Mouse (Mus musculus): ENCODE data around the gene Syce1. TPM values are rescaled to one million over a fixed set of nuclear protein-coding genes. Genes with fewer than 3 reads are reported as not detected.

Gene Syce1
- polyA plus RNA-seq, 1 experiment from 2014 or later, result 0.40 TPM

DNA sequence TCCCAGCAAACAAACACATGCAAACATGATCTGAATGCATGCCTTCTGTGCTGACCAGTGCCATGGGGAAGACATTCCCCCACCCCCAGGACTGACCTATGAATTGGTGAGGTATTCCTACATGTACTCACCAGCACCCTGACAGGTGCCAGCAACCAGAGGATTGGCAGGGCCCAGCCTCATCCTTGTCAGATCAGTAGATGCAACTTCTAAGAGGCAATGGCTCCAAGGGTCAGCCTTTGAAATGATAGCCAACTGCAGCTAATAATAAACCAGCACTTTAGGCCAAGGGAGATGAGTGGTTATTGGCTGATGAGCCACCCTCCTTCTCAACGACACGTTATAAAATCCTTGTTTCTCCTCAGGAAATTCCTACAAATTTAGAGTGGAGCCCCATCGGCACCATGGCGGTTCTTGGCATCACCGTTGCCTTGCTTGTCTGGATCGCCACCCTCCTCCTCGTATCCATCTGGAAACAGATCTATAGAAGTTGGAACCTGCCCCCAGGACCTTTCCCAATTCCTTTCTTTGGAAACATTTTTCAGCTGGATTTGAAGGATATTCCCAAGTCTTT is 24.1 kb downstream of the Syce1 start, which contains the start of gene Cyp2e1:
Cyp2e1 (plus strand) TSS at position 293 of the 574 bp plus-strand sequence.
- Histone ChIP-seq H3K27ac (replicated peaks) (no peak within 1 kb of the TSS), H3K4me1 (replicated peaks) (no peaks in the 10 kb centered on the region), H3K4me2 (no peak within 1 kb of the TSS), H3K9ac (no peak within 1 kb of the TSS), H3K4me3 (no peak within 1 kb of the TSS), H3K27me3 (no peaks in the 10 kb centered on the region), H3K36me3 (no peaks in the 10 kb centered on the region), H3K9me3 (no peaks in the 10 kb centered on the region)
- 89% methylated on average over 7 of the region's 7 CpGs for WGBS
- ATAC-seq (ENCODE audit: low FRiP score, low read depth), result no peak

DNA sequence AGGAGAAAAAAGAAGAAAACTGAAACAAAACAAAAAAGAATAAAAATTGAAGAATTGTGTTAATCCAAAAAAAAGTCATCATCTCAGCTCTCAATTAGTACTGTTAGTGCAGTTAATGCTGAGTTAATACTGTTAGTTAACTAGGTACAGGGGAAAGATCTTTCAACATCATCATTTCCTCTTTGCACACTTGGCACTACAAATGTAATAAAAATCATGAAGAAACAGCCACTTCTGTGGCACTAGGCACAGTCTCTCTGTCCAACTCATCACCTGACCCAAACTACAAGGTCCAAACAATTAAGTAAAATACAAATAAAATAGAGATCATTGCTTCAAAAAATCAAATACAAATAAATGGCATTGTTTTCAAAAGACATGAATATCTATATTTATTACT is 27.0 kb downstream of the Syce1 start:
- Histone ChIP-seq H3K9ac (no peak overlapping the region), H3K4me3 (no peak overlapping the region), H3K4me2 (no peak overlapping the region), H3K4me1 (replicated peaks) (no peaks in the 10 kb centered on the region), H3K27ac (replicated peaks) (no peak overlapping the region), H3K9me3 (no peaks in the 10 kb centered on the region), H3K27me3 (no peaks in the 10 kb centered on the region), H3K36me3 (no peaks in the 10 kb centered on the region)
- ATAC-seq (ENCODE audit: low FRiP score, low read depth), result no peak

GRCm38 (mm10) chr7:140756151-140756854 is 31.3 kb downstream of the Syce1 start:
- ATAC-seq (ENCODE audit: low FRiP score, low read depth), result no peak
- H3K4me1 ChIP-seq (replicated peaks), result no peaks in the 10 kb centered on the region
- H3K27me3 ChIP-seq, result no peaks in the 10 kb centered on the region
- no peaks in the 10 kb centered on the region; the same call in 1 of the 2 replicates for H3K9me3 ChIP-seq
- H3K4me3 ChIP-seq, result no peak overlapping the region
- H3K4me2 ChIP-seq, result no peak overlapping the region
- no peak overlapping the region for H3K27ac ChIP-seq (replicated peaks)
- 83% methylated on average over 4 of the region's 4 CpGs for WGBS
- H3K9ac ChIP-seq, result no peak overlapping the region
- no peaks in the 10 kb centered on the region for H3K36me3 ChIP-seq

DNA sequence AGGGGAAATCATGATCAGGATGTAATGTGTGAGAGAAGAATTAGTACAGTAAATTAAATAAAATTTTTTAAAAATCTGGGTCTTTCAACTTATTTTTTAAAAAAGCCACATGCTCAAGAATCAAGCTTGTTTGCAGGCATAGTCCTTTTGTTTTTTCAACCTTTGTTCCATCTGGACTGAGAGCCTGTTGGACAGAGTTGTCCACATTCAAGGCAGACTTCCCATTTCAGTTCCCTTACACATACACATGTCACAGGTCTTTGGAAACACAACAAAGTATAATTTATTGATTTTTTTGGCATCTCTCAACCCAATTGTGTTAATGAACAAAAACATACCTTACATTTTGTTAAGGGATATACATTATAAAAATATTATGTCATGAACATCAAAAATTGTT is 33.1 kb downstream of the Syce1 start:
- no peak for ATAC-seq (ENCODE audit: low FRiP score, low read depth)
- H3K36me3 ChIP-seq, result no peaks in the 10 kb centered on the region
- no peaks in the 10 kb centered on the region; the same call in 1 of the 2 replicates for H3K9me3 ChIP-seq
- H3K27ac ChIP-seq (replicated peaks), result no peak overlapping the region
- H3K4me3 ChIP-seq, result no peak overlapping the region
- no peaks in the 10 kb centered on the region for H3K4me1 ChIP-seq (replicated peaks)
- H3K27me3 ChIP-seq, result no peaks in the 10 kb centered on the region
- H3K4me2 ChIP-seq, result no peak overlapping the region
- no peak overlapping the region for H3K9ac ChIP-seq

DNA sequence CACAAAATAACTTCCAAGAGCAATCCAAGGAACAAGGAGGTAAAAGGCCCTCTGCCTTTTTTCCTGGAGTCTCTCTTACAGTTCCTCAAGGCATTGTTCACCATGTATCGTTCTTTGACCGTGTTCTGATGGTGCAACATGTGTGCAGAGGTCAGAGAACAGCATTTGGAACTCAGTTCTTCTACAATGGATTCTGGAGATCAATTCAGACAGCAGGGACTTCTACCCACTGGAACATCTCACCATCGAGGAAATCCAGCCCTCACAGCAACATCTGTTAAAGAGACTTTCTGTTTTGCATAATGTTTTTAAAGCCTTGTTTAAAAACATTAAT is 38.9 kb downstream of the Syce1 start:
- no peak overlapping the region for H3K4me3 ChIP-seq
- H3K36me3 ChIP-seq, result no peaks in the 10 kb centered on the region
- H3K9me3 ChIP-seq, result no peaks in the 10 kb centered on the region
- no peak overlapping the region for H3K4me2 ChIP-seq
- 87% methylated on average over 3 of the region's 3 CpGs for WGBS
- H3K9ac ChIP-seq, result no peak overlapping the region
- H3K27ac ChIP-seq (replicated peaks), result no peak overlapping the region
- no peaks in the 10 kb centered on the region for H3K27me3 ChIP-seq
- ATAC-seq (ENCODE audit: low FRiP score, low read depth), result no peak
- H3K4me1 ChIP-seq (replicated peaks), result no peaks in the 10 kb centered on the region

DNA sequence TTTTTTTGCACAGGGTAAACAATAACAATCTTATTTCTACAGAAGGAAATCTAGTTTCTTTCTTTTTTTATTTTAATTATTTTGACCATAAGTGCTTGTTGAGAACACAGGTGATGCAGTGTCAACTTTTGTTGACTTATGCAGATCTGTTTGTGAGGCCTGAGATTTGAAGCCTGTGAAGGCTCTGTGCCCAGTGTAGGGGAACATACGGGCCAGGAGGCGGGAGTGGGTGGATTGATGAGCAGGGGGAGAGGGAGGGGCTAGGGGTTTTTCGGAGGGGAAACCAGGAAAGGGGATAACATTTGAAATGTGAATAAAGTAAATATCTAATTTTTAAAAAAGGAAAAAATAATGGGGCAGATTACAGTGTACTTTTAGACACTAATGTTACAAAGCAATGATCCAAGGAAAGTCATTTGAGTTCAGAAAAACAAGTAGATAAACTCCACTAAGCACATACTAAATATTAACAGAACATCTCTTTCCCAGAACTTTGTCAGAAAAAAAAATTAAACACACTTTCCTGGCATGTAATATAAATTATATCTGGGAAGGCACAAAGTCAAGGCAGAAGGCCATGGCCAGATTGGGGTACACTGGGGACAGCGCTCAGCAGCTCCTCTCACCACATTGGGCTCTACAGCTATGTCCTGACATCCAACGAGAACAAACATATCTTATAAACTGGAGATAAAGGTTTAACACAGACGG is 39.4 kb downstream of the Syce1 start:
- H3K27me3 ChIP-seq, result no peaks in the 10 kb centered on the region
- no peak overlapping the region for H3K4me2 ChIP-seq
- ATAC-seq (ENCODE audit: low FRiP score, low read depth), result no peak
- no peaks in the 10 kb centered on the region for H3K4me1 ChIP-seq (replicated peaks)
- no peaks in the 10 kb centered on the region for H3K36me3 ChIP-seq
- no peak overlapping the region for H3K27ac ChIP-seq (replicated peaks)
- 94% methylated on average over 6 of the region's 6 CpGs for WGBS
- H3K9ac ChIP-seq, result no peak overlapping the region
- no peak overlapping the region for H3K4me3 ChIP-seq
- no peaks in the 10 kb centered on the region for H3K9me3 ChIP-seq

- no peak overlapping the region for H3K4me2 ChIP-seq
- no peak for ATAC-seq (ENCODE audit: low FRiP score, low read depth)
These were observed 40.2 kb downstream of the Syce1 start for GRCm38 (mm10) chr7:140747402-140747801.

DNA sequence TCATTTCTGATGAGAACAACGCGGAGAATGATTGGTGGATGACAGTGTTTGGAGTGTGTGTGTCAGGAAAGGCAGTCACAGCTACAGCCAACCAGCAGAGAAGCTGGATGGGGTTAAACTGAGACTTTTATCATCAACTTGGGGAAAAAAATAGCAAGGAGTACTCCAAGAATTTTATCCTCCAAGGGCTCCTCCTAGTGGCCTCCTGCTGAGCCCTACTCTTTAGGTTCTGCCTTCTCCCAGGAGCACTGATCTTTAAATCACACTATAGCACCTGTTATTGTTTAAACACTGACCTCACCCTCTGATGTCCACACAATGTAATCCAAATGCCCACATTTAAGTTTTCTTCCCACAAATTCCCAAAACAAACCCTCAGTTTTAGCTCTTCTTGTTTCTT is 54.5 kb downstream of the Syce1 start:
- no peaks in the 10 kb centered on the region for H3K4me1 ChIP-seq (replicated peaks)
- 0 out of 2 replicates have a peak, but pooled peaks cover 3% of the 10 kb centered on the region for H3K9me3 ChIP-seq
- H3K36me3 ChIP-seq, result no peaks in the 10 kb centered on the region
- no peak overlapping the region for H3K4me2 ChIP-seq
- H3K4me3 ChIP-seq, result no peak overlapping the region
- no peak for ATAC-seq (ENCODE audit: low FRiP score, low read depth)
- WGBS, result 85% methylated on average over 2 of the region's 2 CpGs
- H3K9ac ChIP-seq, result no peak overlapping the region
- H3K27me3 ChIP-seq, result no peaks in the 10 kb centered on the region
- H3K27ac ChIP-seq (replicated peaks), result no peak overlapping the region

More at GRCm38 (mm10) chr7:140747402-140747801, 40.2 kb downstream of the Syce1 start:
- Histone ChIP-seq H3K9me3 (no peaks in the 10 kb centered on the region), H3K4me3 (no peak overlapping the region), H3K27ac (replicated peaks) (no peak overlapping the region), H3K27me3 (no peaks in the 10 kb centered on the region), H3K4me1 (replicated peaks) (no peaks in the 10 kb centered on the region), H3K9ac (no peak overlapping the region), H3K36me3 (no peaks in the 10 kb centered on the region)
- 96% methylated on average over 3 of the region's 3 CpGs for WGBS

Other genes starting within 250 kb of the Syce1 start
- gene Olfr538, start 220.0 kb downstream of the Syce1 start, polyA plus RNA-seq (2015; fragmentation: Nextera tagmentation; extraction: Ambion mirVana), result not detected in 2 replicates
- gene Olfr46, start 186.6 kb downstream of the Syce1 start, polyA plus RNA-seq (2015; fragmentation: Nextera tagmentation; extraction: Ambion mirVana), result 0.01 TPM in 1 of 2 replicates, not detected in the other
- gene Olfr61, start 158.9 kb downstream of the Syce1 start, polyA plus RNA-seq (2015; fragmentation: Nextera tagmentation; extraction: Ambion mirVana), result not detected in 2 replicates
- gene Olfr53, start 141.4 kb downstream of the Syce1 start, polyA plus RNA-seq (2015; fragmentation: Nextera tagmentation; extraction: Ambion mirVana), result not detected in 2 replicates
- gene Olfr539, start 127.9 kb downstream of the Syce1 start, polyA plus RNA-seq (2015; fragmentation: Nextera tagmentation; extraction: Ambion mirVana), result 0.07 TPM in 1 of 2 replicates, not detected in the other
- not detected in 2 replicates for gene Olfr45, start 105.9 kb downstream of the Syce1 start, polyA plus RNA-seq (2015; fragmentation: Nextera tagmentation; extraction: Ambion mirVana)
- not detected in 2 replicates for gene Olfr541, start 90.6 kb downstream of the Syce1 start, polyA plus RNA-seq (2015; fragmentation: Nextera tagmentation; extraction: Ambion mirVana)
- not detected in 2 replicates for gene Cyp2e1, start 24.1 kb downstream of the Syce1 start, polyA plus RNA-seq (2015; fragmentation: Nextera tagmentation; extraction: Ambion mirVana)
- gene Zfp941, start 34.3 kb upstream of the Syce1 start, polyA plus RNA-seq (2015; fragmentation: Nextera tagmentation; extraction: Ambion mirVana), result 27.1 and 28.3 TPM in 2 replicates
- 0.25 TPM in 2 replicates for gene Urah, start 47.2 kb upstream of the Syce1 start, polyA plus RNA-seq (2015; fragmentation: Nextera tagmentation; extraction: Ambion mirVana)
- not detected in 2 replicates for gene Scgb1c1, start 57.7 kb upstream of the Syce1 start, polyA plus RNA-seq (2015; fragmentation: Nextera tagmentation; extraction: Ambion mirVana)
- not detected in 2 replicates for gene Odf3, start 60.0 kb upstream of the Syce1 start, polyA plus RNA-seq (2015; fragmentation: Nextera tagmentation; extraction: Ambion mirVana)
- not detected in 2 replicates for gene Gm45785, start 68.5 kb upstream of the Syce1 start, polyA plus RNA-seq (2015; fragmentation: Nextera tagmentation; extraction: Ambion mirVana)
- gene Ric8a, start 69.1 kb upstream of the Syce1 start, polyA plus RNA-seq (2015; fragmentation: Nextera tagmentation; extraction: Ambion mirVana), result 97.6 and 104 TPM in 2 replicates
- 38.0 and 44.3 TPM in 2 replicates for gene Bet1l, start 69.7 kb upstream of the Syce1 start, polyA plus RNA-seq (2015; fragmentation: Nextera tagmentation; extraction: Ambion mirVana)
- 245 and 259 TPM in 2 replicates for gene Psmd13, start 94.1 kb upstream of the Syce1 start, polyA plus RNA-seq (2015; fragmentation: Nextera tagmentation; extraction: Ambion mirVana)
- gene Sirt3, start 94.5 kb upstream of the Syce1 start, polyA plus RNA-seq (2015; fragmentation: Nextera tagmentation; extraction: Ambion mirVana), result 56.4 and 60.5 TPM in 2 replicates
- not detected in 2 replicates for gene Cox8b, start 112.6 kb upstream of the Syce1 start, polyA plus RNA-seq (2015; fragmentation: Nextera tagmentation; extraction: Ambion mirVana)
- gene Nlrp6, start 133.1 kb upstream of the Syce1 start, polyA plus RNA-seq (2015; fragmentation: Nextera tagmentation; extraction: Ambion mirVana), result 0.67 and 0.88 TPM in 2 replicates
- 9.1 TPM in 2 replicates for gene Pgghg, start 153.5 kb upstream of the Syce1 start, polyA plus RNA-seq (2015; fragmentation: Nextera tagmentation; extraction: Ambion mirVana)
- gene Ifitm5, start 162.4 kb upstream of the Syce1 start, polyA plus RNA-seq (2015; fragmentation: Nextera tagmentation; extraction: Ambion mirVana), result 0.75 and 0.82 TPM in 2 replicates
- not detected in 2 replicates for gene Gm45717, start 168.1 kb upstream of the Syce1 start, polyA plus RNA-seq (2015; fragmentation: Nextera tagmentation; extraction: Ambion mirVana)
- gene Ifitm2, start 168.1 kb upstream of the Syce1 start, polyA plus RNA-seq (2015; fragmentation: Nextera tagmentation; extraction: Ambion mirVana), result 190 and 193 TPM in 2 replicates
- 16.6 and 19.9 TPM in 2 replicates for gene Ifitm1, start 179.4 kb upstream of the Syce1 start, polyA plus RNA-seq (2015; fragmentation: Nextera tagmentation; extraction: Ambion mirVana)
- 36.8 and 54.6 TPM in 2 replicates for gene Ifitm3, start 222.9 kb upstream of the Syce1 start, polyA plus RNA-seq (2015; fragmentation: Nextera tagmentation; extraction: Ambion mirVana)
- 0.79 and 1.7 TPM in 2 replicates for gene Ifitm6, start 230.1 kb upstream of the Syce1 start, polyA plus RNA-seq (2015; fragmentation: Nextera tagmentation; extraction: Ambion mirVana)
- not detected in 2 replicates for gene Gm17387, start 241.3 kb upstream of the Syce1 start, polyA plus RNA-seq (2015; fragmentation: Nextera tagmentation; extraction: Ambion mirVana)

All from hindbrain, embryonic 15.5 days (tissue).